Mouse (Mus musculus): ENCODE measurements around the gene Mtx3.

DNA sequence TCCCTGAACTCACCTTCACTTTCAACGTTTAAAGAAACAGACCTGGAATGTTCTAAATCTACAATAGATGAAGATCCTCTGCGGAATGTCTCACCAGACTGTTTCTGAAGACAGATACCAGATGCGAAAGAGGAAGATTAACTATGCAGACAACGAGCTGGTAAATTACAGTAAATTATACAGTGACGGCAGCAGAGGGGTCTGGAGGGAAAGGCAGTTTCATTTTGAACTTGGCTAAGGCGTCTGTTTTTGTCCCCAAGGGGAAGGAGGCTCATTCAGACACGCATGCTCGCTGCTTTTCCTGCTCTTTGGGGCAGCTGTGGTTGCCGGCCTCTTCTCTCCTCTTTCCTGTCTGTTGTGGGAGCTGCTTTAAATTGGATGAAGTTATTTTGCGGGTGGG is 15.7 kb upstream of the Mtx3 start:
- no peak for TF ChIP-seq CTCF (conservative IDR thresholded peaks at IDR 0.05; ENCODE audit: low read length)
- no peak for TF ChIP-seq NANOG (IDR thresholded peaks at IDR 0.05; ENCODE audit: borderline replicate concordance, low read length)
- no peak for TF ChIP-seq POU5F1 (IDR thresholded peaks at IDR 0.05; ENCODE audit: borderline replicate concordance, low read length)

Measured in E14TG2a.4 (cell line).